Mouse (Mus musculus) heart, adult 10 weeks (tissue): Measurements from ENCODE around the gene Fahd1. TPM values are rescaled to one million over a fixed set of nuclear protein-coding genes. Genes with fewer than 3 reads are reported as not detected.

Experiments
- polyA plus RNA-seq: library from polyadenylated mRNA; stranded (reverse); fragments of 350-450 nt; fragmentation: Illumina TruSeq; extraction: RNeasy Lipid Tissue Mini Kit (QIAGEN cat#74804); gene quantifications from one replicate; pipeline ENCODE4 v1.2.3, GENCODE M21; 2014; ENCODE audit warnings: low read depth, low replicate concordance

Gene Fahd1
- polyA plus RNA-seq: 77.3 TPM

GRCm38 (mm10) chr17:24850065-24850772 is at the start of gene Fahd1:
Gene Fahd1, minus strand, starts transcription at chr17:24850364.

GRCm38 (mm10) chr17:24896241-24896992 is 46.3 kb upstream of the Fahd1 start, which contains the start of gene Nme3:
Gene Nme3, plus strand, starts transcription at chr17:24896500.

GRCm38 (mm10) chr17:24894995-24895547 is 44.9 kb upstream of the Fahd1 start, which contains the start of the genes Eme2 and Mrps34:
Gene Eme2, minus strand, starts transcription at chr17:24895087.
Gene Mrps34, plus strand, starts transcription at chr17:24895116.

GRCm38 (mm10) chr17:24886134-24886931 is 36.2 kb upstream of the Fahd1 start, which contains the start of the genes Nubp2 and Spsb3:
Gene Nubp2, minus strand, starts transcription at chr17:24886349.
Gene Spsb3, plus strand, starts transcription at chr17:24886643.

GRCm38 (mm10) chr17:24865776-24866175 is 15.6 kb upstream of the Fahd1 start, which contains the start of gene Igfals:
Gene Igfals, plus strand, starts transcription at chr17:24865997.

GRCm38 (mm10) chr17:24839842-24840241 is 10.3 kb downstream of the Fahd1 start, which contains the start of gene Hagh:
Gene Hagh, plus strand, starts transcription at chr17:24840143.

GRCm38 (mm10) chr17:24803952-24804951 is 45.9 kb downstream of the Fahd1 start, which contains the start of gene Meiob:
Gene Meiob, plus strand, starts transcription at chr17:24804289.

Other genes with a start within 250 kb of the Fahd1 start
- gene Tsc2, start 217.7 kb downstream of the Fahd1 start, polyA plus RNA-seq: 99.7 TPM
- gene Nthl1, start 217.7 kb downstream of the Fahd1 start, polyA plus RNA-seq: 6.4 TPM
- gene Slc9a3r2, start 200.0 kb downstream of the Fahd1 start, polyA plus RNA-seq: 115 TPM
- gene Npw, start 191.9 kb downstream of the Fahd1 start, polyA plus RNA-seq: not detected
- 18.8 TPM for gene Zfp598, start 180.7 kb downstream of the Fahd1 start, polyA plus RNA-seq
- 0.31 TPM for gene Syngr3, start 160.4 kb downstream of the Fahd1 start, polyA plus RNA-seq
- gene Gfer, start 154.2 kb downstream of the Fahd1 start, polyA plus RNA-seq: 18.9 TPM
- 1.2 TPM for gene Noxo1, start 154.1 kb downstream of the Fahd1 start, polyA plus RNA-seq
- 18.8 TPM for gene Tbl3, start 142.7 kb downstream of the Fahd1 start, polyA plus RNA-seq
- gene Rnf151, start 132.3 kb downstream of the Fahd1 start, polyA plus RNA-seq: not detected
- 1,388 TPM for gene Rps2, start 132.2 kb downstream of the Fahd1 start, polyA plus RNA-seq
- 1,266 TPM for gene Ndufb10, start 125.9 kb downstream of the Fahd1 start, polyA plus RNA-seq
- gene Rpl3l, start 122.5 kb downstream of the Fahd1 start, polyA plus RNA-seq: 333 TPM
- 139 TPM for gene Msrb1, start 113.7 kb downstream of the Fahd1 start, polyA plus RNA-seq
- gene Hs3st6, start 97.4 kb downstream of the Fahd1 start, polyA plus RNA-seq: not detected
- gene Meiob, start 46.1 kb downstream of the Fahd1 start, polyA plus RNA-seq: 0.26 TPM
- gene Hagh, start 10.2 kb downstream of the Fahd1 start, polyA plus RNA-seq: 79.8 TPM
- 8.5 TPM for gene Igfals, start 15.6 kb upstream of the Fahd1 start, polyA plus RNA-seq
- gene Nubp2, start 36.0 kb upstream of the Fahd1 start, polyA plus RNA-seq: 22.1 TPM
- 35.8 TPM for gene Spsb3, start 36.3 kb upstream of the Fahd1 start, polyA plus RNA-seq
- gene Eme2, start 44.7 kb upstream of the Fahd1 start, polyA plus RNA-seq: 15.4 TPM
- 86.1 TPM for gene Mrps34, start 44.8 kb upstream of the Fahd1 start, polyA plus RNA-seq
- gene Nme3, start 46.1 kb upstream of the Fahd1 start, polyA plus RNA-seq: 30.4 TPM
- 67.2 TPM for gene Mapk8ip3, start 86.6 kb upstream of the Fahd1 start, polyA plus RNA-seq
- gene Jpt2, start 110.3 kb upstream of the Fahd1 start, polyA plus RNA-seq: 6.5 TPM
- 8.1 TPM for gene Cramp1l, start 165.4 kb upstream of the Fahd1 start, polyA plus RNA-seq
- gene Ift140, start 165.7 kb upstream of the Fahd1 start, polyA plus RNA-seq: 5.2 TPM
- gene Tmem204, start 233.2 kb upstream of the Fahd1 start, polyA plus RNA-seq: 49.6 TPM